Mouse (Mus musculus) skeletal muscle tissue, adult 2 months (tissue): ENCODE measurements around the gene Pld5.
A peak's percentile ranks its signal among the peaks of the same experiment; 100 is the strongest.

Experiments used
- DNase-seq: peaks from one replicate; pipeline ENCODE4 v3.0.0-alpha.2; 2012; ENCODE audit warnings: low read depth, low spot score

The Pld5 gene

GRCm38 (mm10) chr1:176274667-176275610 is at the start of gene Pld5:
TSS of gene Pld5 (minus strand) at chr1:176275312.
- DNase-seq: no peak

GRCm38 (mm10) chr1:176315063-176315462 is 40.0 kb upstream of the Pld5 start:
- no peak for DNase-seq

- no peak for DNase-seq
These were observed 35.1 kb upstream of the Pld5 start for GRCm38 (mm10) chr1:176310174-176310573.

GRCm38 (mm10) chr1:176289396-176289795 is 14.3 kb upstream of the Pld5 start:
- DNase-seq: no peak

GRCm38 (mm10) chr1:176275611-176275980 is 484 bp upstream of the Pld5 start:
- DNase-seq: no peak

- no peak for DNase-seq
These were observed 26.4 kb downstream of the Pld5 start for GRCm38 (mm10) chr1:176248717-176249030.

- DNase-seq: peak; percentile 18
These were observed 27.0 kb downstream of the Pld5 start for GRCm38 (mm10) chr1:176247885-176248716.

- no peak for DNase-seq
These were observed 35.9 kb downstream of the Pld5 start for GRCm38 (mm10) chr1:176239199-176239598.

- peak; percentile 32 for DNase-seq
These were observed 51.3 kb downstream of the Pld5 start for GRCm38 (mm10) chr1:176223794-176224193.

GRCm38 (mm10) chr1:176223196-176223595 is 51.9 kb downstream of the Pld5 start:
- DNase-seq: peak; percentile 71

GRCm38 (mm10) chr1:176218217-176218616 is 56.9 kb downstream of the Pld5 start:
- DNase-seq: no peak

GRCm38 (mm10) chr1:176213645-176214221 is 61.4 kb downstream of the Pld5 start:
- peak; percentile 8 for DNase-seq

GRCm38 (mm10) chr1:176212922-176213644 is 62.0 kb downstream of the Pld5 start:
- DNase-seq: no peak

- DNase-seq: no peak
These were observed 64.3 kb downstream of the Pld5 start for GRCm38 (mm10) chr1:176210803-176211202.

GRCm38 (mm10) chr1:176208014-176208413 is 67.1 kb downstream of the Pld5 start:
- DNase-seq: no peak

GRCm38 (mm10) chr1:176202360-176202759 is 72.8 kb downstream of the Pld5 start:
- DNase-seq: no peak

GRCm38 (mm10) chr1:176197036-176197766 is 77.9 kb downstream of the Pld5 start:
- peak; percentile 10 for DNase-seq

- no peak for DNase-seq
These were observed 78.8 kb downstream of the Pld5 start for GRCm38 (mm10) chr1:176196341-176196740.

GRCm38 (mm10) chr1:176194727-176195126 is 80.4 kb downstream of the Pld5 start:
- no peak for DNase-seq

- no peak for DNase-seq
These were observed 91.1 kb downstream of the Pld5 start for GRCm38 (mm10) chr1:176183991-176184390.

- DNase-seq: no peak
These were observed 100.1 kb downstream of the Pld5 start for GRCm38 (mm10) chr1:176174971-176175370.
